Mouse (Mus musculus) CD4-positive, CD25-positive, alpha-beta regulatory T cell, adult 2 months (primary cell): ENCODE data around the gene Trim2.

ENCODE experiments used
- DNase-seq: peaks from one replicate; pipeline ENCODE4 v3.0.0-alpha.2; 2012; ENCODE audit warnings: low read depth, low spot score

The Trim2 gene

DNA sequence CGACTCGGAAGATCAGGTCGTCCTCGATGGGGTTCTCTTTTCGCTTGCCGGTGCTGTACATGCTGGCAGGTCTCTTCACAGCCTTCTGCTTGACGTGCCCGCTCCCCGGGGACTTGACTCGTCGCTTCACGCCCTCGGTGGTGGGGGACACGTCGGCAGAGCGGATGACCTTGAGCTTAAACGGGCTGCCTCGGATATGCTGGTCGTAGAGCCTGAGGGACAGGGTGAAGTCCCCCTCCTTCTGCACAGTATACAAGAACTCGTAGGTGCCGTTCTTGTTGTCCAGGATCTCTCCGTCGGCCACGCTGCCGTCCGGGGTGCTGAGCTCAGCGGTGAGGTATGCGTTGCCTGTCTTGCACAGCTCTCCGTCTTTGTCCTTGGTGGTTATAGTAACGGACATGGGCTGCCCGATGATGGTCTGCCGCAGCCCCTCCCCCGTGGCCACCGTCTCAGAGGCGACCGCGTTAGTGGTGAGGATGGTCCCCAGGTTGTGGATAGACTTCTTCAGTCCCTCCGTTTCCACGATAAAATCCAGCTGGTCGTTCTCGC lies 116.1 kb downstream of the Trim2 start:
- DNase-seq: peak; percentile 25

DNA sequence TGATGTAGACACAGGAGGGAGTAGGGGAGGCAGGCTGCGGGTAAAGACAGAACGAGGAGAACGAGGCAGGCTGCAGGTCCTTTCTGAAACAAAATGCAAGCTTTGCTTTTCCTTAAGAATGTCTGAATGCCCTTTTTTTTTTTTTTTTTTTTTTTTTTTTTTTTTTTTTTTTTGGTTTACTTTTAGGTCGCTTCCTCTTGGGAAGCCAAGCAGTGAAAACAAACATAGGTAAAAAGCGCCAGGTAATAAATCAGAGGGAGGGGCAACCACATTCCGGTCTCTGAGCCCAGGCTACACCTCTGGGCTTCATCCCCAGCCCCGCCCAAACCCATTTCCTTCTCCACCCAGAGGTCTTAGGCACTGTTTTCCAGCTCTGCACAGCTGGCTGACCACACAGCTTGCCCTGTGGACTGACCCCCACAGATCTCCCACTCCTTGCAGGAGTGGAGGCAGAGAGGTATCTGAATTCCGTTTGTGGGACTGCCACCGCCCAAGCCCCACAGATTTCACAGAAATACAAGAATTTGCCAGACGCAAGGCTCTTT lies 117.0 kb downstream of the Trim2 start:
- no peak for DNase-seq

DNA sequence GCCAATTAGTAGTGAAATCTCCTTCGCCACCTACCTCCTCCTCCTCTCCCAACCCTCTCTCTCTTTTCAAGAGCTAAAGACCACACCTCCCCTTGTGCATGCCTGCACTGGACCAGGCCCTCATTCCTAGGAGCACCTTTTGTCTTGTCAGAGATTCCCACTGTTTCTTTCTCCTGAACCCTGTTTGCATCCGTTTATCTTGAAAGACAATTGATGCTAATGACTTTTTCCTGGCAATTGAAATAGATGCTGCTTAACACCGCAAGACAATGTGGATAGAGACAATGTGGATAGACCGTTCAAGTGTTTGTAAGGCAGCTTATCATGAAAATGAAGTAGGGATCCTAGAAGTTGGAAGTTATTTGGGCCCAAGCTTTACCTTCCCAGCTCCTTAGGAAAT lies 125.0 kb downstream of the Trim2 start:
- DNase-seq: no peak

DNA sequence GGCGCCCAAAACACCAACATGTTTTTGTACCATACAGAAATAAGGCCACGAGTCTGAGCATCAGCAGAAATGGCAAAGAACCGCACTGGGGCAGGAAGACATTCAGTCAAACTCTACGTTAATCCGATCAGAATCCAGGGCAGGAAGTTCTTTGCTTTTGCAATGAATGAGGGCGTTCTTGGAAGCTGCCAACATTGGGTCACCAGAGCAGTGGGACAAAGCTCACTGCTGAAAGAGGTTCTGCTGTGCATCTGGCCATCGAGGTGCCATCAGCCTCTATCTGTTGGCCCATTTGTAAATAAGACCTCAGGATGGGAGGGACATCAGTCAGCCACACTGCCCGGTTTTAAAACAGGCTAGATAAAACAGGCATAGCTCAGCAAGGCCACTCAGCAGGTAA lies 125.6 kb downstream of the Trim2 start:
- no peak for DNase-seq

DNA sequence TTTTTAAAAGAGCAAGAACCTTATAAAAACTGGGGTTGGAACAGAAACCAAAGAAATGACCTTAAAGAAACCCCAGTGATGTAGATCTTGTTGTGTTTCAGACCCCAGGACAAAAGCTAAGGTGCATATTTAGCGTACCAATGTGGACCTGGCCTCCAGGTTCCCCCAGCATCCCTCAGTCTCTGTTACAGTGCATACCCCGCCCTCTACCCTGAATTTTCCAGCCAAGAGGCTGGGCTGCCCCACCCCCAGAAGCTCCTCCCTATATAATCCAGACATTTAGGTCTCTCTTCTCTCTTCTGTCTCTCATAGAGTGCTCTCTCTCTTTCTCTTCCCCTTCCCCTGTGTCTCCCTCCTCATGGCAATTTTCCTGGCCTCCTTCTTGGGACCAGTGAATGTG lies 126.4 kb downstream of the Trim2 start:
- DNase-seq: no peak

DNA sequence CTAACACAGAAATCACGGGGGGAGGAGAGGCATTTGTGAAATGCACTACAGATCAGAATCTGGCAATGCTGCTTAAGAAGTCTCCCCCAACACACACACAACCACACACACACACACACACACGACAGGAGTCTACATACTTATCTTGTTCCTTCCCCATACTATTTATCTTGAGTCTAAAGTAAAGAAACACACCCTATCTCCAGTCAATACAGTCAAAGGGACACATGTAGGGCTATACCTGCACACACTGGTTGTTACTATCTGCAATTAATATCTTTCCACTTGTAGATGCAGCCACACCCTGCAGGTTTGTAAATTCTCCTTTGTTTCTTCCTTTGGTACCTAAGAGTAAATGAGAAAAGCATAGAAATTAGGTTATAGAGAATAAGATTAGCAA lies 128.8 kb downstream of the Trim2 start:
- DNase-seq: no peak

DNA sequence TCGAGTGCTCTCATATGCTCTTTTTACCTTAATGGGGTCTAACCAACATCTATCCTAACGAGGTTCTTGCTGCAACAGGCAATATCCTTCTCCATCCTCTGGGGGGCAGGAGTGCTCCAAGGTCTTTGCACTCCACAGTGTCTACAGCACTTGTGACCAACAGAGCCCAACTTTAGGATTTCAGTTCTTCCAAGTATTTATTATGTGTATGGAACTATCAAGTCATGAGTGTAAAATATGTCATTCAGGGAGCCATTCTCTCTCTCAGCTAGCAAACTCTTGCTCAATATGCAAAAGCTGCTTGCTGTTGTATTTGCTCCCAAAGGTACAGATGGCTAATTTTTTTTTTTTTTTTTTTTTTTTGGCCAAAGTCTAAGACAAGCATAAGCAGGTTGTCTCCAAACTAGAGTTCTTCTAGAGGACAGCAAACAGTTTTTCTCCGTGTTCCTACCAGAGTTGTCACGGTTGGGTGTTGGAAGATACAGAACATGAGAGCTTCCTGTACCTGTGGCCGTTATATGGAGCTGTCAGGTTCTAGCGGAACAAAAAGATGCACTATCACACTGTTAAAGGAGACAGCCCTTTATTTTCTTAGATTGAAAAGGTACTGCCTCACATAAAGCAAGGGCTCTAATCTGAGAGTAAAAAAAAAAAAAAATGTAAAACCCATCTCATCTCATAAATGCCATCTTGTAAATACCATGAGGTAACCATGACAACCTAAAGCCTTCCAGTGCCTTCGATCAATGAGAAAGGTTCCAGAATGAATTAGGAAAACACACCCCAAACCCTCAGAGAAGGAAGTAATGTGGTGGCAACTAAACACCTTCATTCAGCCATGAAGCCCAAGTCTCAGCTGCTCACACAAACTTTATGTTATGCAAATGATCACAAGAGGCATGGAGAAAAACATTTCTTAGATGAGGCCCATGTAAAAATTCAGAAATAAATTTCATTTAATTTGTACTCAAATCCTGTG lies 131.1 kb downstream of the Trim2 start:
- DNase-seq: peak; percentile 81

DNA sequence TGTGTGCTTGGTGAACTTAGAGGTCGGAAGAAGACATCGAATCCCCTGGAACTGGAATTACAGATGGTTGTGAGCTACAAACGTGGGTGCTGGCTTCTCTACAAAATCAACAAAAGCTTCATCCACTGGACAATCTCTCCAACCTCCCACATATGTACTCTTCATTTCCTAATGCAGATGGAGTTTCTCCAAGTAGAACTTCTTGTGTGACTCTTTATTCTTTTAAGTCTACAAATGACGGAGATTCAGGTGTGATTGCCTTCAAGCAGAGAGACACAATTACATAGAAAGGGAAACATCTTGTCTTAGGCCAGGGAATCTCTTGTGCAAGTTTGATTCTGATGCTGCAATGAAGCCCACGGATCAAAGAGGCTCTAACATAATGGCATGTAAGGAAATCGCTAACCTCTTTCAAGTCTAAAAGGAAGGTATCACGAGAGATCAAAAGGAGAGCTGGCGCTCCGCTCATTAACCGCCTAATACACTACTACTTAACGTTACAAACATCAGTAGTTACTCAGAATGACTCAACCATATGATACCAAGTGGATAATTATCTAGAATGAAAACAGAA lies 133.0 kb downstream of the Trim2 start, which contains the start of gene Gm6525:
TSS of gene Gm6525 (plus strand) at position 524 of the 574 bp plus-strand sequence.
- DNase-seq: no peak

DNA sequence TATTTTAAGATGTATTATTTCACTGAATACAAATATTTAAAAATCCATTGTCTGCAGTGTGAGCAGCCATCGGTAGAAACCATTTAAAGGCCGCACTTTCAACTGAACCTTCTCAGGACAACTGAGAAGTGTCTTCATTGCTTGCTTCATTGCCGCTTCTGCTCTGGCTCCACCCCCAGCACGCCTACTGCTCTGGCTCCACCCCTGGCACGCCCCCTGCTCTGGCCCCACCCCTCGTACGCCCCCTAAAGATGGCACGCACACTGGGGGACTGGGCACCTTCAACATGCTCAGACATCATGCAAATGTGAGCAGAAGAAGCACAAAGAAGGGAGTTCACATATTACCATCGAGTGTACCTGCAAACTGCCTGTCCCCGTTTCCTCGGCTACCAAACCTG lies 134.3 kb downstream of the Trim2 start:
- DNase-seq: no peak

DNA sequence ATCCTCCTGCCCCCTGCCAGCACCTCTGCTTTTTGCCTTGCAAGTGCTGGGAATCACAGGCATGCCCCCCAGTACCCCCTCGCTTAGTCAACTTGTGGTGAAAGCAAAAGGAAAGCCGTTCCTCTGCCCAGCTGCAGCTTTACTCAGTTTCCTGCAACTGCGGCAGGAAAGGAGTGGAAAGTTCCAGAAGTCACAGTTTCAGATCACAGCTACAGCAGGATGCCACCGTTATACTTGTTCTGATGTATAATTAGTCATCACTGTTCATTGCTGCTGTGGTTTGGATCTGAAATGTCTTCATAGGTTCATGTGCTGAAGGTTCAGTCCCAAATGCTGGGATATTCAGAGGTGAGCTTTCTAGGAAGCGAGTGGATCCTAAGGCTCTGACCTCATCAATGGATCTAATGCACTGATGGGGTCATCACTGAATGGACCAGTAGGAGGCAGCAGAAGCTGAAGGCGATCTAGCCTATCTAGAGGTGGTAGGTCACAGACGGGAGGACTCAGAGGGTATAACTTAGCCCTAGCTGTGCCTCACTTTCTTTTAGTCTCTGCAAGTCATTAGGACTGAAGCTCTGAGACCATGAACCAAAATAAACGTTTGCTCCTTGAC lies 137.2 kb downstream of the Trim2 start:
- DNase-seq: peak; percentile 20

DNA sequence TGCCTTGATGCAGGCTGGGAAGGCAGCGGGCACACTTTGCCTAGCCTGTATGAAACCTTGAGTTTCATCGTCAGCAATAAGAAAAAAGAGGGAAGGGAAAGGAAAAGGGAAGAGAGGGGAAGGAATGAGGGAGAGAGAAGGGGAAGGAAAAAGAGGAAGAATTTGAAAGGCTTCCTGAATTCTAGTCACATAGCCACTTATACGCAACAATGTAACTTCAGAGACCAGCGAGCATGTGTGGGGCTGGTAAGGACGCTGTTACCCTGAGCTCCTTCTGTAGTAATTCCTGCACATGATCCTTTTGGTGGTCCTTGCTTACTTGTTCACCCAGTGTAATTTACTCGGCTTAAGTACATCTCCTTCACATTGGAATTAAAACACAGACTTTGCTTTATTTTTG lies 137.7 kb downstream of the Trim2 start:
- DNase-seq: no peak

DNA sequence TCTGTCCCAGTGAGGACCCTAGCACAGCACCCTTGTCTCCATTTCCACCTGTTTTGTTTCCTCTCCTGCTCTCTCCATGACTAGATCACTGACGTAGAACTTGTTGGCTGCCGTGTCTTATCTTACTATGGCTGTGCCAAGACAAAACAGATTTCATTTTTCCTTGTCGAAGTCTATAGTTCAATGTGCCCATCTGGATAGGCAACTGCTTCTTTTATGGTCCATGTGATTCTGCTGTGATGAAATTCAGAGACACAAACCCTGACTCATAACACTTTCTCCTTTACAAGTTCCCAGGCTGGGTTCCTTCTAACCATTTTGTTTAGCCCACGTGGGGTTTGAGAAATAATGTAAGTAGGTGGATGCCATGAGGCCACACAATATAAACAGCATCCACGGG lies 140.6 kb downstream of the Trim2 start:
- no peak for DNase-seq

DNA sequence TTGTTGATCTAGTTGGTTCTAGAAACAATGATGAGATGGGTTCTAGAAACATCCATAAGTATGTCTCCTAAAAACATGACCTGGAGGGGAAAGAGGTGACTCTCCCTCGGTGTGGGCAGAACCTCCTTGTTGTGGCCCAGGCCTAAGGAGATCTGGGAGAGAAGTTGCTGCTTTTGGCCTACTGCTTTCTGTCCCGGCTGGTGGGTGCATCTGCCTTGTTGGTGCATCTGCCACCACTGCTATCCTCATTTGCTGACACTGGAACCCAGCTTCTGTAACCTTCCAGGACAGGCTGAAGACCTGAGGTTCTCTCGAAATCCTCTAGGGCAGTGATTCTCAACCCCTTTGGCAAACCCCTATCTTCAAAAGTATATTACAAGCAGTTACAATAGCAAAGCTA lies 141.3 kb downstream of the Trim2 start:
- no peak for DNase-seq

DNA sequence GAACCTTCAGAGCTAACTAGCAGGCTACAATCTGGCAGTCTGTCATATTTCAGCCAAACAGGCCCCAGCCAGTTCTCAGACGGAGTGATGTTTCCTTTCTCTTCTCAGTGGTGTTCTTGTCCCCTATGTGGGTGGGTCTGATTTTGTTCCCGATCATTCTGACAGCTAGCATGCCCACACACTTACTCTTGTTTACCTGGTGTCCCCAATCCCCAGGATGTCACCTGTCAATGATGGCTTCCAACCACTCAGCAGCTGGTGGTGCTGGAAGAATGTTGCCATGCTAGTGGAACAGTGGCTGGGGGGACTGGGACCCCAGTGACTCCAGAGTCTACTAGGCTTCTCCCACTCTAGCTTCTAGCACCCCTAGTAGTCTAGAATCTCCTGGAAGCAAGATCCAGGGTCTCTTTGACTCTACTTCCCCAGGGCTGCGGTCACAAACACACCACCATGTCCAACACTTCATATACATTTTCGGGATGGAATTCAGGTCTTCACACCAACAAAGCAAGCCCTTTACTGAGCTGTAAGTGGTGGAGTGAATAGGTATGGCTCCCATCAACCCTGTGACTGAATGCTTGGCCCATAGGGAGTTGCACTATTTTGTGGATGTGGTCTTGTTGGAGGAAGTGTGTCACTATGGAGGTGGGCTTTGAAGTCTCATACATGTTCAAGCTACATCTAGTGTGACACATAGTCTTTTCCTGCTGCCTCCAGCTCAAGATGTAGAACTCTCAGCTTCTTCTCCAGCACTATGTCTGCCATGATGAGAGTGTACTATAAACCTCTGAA lies 148.9 kb downstream of the Trim2 start:
- no peak for DNase-seq

DNA sequence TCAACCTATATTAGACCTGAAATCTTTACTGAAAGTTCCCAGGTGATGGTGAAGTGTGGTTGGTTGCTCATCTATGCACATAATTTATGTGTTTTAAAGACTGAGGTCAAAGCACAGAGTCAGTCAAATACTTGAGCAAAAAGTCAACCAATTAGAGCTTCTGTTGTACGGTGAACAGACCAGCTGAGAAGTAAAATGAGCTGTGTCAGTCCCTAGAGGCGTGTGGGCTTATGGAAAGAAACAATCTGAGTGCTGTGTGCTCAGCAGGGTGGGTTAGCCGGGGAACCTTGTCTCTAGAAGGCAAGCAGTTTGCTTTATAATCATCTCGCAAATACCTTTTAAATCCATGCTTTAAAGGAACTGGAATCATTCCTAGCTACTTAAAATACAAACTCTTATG lies 149.7 kb downstream of the Trim2 start:
- no peak for DNase-seq

DNA sequence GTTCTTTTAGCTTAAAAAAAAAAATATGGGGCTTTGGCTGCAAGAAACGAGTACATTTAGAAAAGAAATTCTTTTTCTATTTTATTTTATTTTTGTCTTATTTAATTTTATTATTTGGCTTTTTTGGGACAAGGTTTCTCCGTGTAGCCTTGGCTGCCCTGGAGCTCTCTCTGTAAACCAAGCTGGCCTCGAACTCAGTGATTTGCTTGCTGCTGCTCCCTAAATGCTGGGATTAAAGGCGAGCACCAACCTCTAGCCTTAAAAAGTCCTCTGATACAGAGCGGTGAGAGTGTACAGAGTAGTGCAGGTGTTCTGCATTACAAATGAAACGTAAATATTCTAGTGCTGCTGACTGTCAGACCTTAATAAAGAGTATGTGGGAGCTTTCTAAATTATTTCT lies 150.6 kb downstream of the Trim2 start:
- no peak for DNase-seq

DNA sequence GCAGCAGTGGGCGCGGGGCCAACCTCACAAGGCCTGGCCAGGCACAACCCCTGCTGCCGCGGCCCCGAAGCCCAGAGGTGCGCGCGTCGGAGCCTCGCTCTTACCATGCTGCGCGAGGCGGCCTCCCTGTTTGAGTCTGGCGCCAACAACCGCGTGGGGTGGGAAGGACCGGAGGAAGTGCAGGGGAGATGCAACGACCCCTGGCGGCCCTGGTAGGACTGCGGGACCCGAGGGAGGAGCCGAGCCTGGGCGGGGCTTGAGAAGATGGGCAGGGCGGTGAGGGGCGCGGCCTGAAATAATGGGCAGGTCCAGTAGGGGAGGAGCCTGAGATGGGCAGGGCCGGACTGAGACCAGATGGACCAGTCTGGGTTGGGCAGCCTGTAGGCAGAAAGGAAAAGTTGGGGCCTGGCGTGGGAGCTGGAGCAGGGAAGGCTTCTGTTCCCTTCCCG lies 151.1 kb downstream of the Trim2 start, which contains the start of gene Mnd1:
TSS of gene Mnd1 (minus strand) at position 229 of the 449 bp plus-strand sequence.
- peak; percentile 95 for DNase-seq

DNA sequence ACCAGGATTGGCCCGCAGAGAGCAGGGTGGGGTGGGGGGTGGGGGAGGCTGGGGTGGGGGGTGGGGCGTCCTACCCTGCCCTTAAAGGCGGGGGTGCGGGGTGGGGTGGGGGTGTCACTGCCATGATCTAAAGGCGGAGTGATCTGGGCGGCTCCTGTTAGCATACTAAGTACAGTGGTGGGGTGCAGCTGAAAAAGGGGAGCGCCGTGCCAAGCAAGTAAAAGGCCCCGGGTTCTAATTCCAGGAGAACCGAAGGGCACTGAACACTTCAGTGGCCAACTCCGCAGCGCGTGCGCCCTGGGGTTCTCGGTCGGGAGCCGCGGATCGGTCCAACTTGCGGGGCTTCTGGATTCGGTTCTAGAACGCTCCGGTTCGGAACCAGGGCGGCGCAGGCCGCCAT lies 151.5 kb downstream of the Trim2 start:
- no peak for DNase-seq

DNA sequence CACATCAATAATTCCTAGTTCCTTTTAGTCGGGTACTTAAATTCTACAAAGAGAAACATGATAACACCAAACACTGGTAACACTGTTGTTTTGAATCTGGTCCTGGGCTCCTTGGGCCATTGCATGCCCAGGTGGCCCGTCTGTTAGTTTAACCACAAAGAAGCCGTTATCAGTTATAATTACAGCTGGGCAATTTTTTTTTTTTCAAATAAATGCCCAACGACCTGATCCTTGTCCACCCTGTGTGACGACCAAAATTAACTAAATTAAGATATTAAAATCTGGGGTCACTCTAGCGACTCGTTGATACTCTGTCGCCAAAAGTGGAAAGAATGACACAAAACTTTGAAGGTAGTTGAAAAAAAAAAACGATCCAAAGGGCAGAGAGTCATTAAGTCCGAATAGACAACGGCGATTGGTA lies 151.9 kb downstream of the Trim2 start:
- DNase-seq: no peak

DNA sequence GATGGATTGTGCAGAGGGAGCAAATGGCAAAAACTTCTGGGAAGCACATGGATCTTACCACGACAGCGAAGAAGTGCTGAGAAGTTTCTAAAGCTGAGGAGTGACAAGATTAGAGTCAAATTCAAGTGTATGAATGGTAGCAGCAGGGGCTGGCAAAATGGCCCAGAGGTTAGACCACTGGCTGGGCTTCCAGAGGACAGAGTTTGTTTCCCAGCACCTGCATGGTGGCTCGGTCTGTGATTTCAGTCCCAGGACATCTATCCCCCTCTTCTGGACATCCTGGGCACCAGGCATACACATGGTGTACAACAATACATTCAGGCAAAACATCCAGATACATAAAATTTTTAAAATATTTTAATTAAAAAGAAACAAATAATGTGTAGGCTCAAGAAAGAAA lies 156.8 kb downstream of the Trim2 start:
- DNase-seq: no peak

DNA sequence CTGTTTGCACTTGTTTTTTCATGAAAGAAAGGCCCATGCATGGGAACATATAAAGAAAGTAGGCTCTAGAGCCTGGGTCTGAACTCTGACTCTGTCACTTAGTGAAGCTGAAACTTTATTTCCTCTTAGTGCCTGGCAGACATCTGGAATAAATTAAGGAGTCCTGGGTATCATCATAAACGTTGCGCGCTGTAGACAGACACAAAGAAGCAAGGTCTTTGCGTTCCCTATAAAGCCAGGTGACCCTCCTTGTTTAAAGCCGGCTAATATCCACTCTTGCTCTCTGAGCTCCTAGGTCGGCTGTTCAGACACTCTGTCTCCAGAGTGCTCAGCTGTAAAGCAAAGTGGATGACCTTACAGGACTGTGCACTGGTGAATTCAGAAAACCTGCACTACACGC lies 165.7 kb downstream of the Trim2 start:
- DNase-seq: no peak
